Mouse (Mus musculus) brain, embryonic 14.5 days (tissue): ENCODE measurements at regions not wholly inside any gene's neighbourhood (a gene's known extent, or its start where the extent isn't known, plus 50 kb on each side); places are given as distances from the start of the nearest gene placed in this dataset.

ENCODE experiments used
- CTCF ChIP-seq: fragments of 200-500 bp; IDR thresholded peaks from 2 replicates; pipeline ENCODE4 v1.5.1; 2012; ENCODE audit warnings: inconsistent platforms, mild to moderate bottlenecking, moderate library complexity, borderline replicate concordance; ENCODE audit not compliant: insufficient read depth, insufficient read length; ENCODE audit errors: extremely low read depth
- POLR2A ChIP-seq: fragments of 200-500 bp; IDR thresholded peaks from 2 replicates; pipeline ENCODE4 v1.6.1; 2012; ENCODE audit warnings: mild to moderate bottlenecking, inconsistent platforms, borderline replicate concordance; ENCODE audit not compliant: poor library complexity, insufficient read depth, insufficient read length, severe bottlenecking; ENCODE audit errors: extremely low read depth

- no peak for TF ChIP-seq CTCF
- TF ChIP-seq POLR2A = no peak
These were observed 127.0 kb upstream of the Hs3st5 start for GRCm38 (mm10) chr10:36379351-36380302.
